Mouse (Mus musculus) neural tube, embryonic 10.5 days (tissue): ENCODE data around the gene Nr1h4.

Experiments
- DNase-seq: peaks from one replicate; pipeline ENCODE4 v3.0.0-alpha.2; 2017; ENCODE audit warnings: low spot score; ENCODE audit errors: extremely low spot score

The Nr1h4 gene

DNA sequence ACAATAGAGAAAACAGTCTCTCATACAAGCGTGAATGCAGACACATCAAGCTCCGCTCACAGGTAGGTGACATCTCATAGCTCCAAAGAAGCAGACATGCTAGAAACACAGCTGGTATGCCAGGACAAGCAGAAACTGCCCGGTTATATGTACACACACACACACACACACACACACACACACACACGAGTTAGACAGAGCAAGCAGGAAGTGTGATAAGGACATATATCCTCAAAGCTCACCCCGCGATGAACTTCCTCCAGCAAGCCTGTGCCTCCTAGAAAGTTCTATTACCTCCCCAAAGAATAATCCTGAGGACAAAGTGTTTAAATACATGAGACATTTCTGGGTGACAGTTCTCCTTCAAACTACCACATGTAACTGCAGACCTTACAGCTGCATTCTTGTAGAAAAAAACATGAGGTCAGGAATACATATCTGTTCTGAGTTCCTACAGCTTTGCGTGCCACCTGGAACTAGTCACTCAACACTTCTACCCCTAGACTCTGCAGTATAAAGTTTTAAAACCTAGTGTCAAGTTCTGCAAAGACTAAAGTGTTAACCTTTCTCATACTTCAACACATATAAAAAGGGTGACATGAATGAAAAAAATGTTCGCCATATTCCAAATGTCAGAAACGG, 11.5 kb downstream of the Nr1h4 start:
- DNase-seq: no peak

DNA sequence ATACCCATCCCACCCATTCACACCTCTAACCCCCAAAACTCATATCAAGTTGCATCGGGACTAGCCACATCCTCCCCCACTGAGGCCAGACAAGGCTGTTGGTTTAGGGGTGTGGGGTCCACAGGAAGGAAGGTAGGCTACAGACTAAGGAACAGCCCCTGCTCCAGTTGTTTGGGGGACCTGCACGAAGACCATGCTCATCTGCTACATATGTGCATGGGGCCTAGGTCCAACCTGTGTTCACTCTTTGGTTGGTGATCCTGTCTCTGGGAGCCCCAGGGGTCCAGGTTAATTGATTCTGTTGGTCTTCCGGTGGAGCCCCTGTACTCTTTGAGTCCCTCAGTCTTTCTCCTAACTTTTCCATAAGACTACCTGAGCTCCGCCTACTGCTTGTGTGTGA, 13.0 kb downstream of the Nr1h4 start:
- DNase-seq: no peak

DNA sequence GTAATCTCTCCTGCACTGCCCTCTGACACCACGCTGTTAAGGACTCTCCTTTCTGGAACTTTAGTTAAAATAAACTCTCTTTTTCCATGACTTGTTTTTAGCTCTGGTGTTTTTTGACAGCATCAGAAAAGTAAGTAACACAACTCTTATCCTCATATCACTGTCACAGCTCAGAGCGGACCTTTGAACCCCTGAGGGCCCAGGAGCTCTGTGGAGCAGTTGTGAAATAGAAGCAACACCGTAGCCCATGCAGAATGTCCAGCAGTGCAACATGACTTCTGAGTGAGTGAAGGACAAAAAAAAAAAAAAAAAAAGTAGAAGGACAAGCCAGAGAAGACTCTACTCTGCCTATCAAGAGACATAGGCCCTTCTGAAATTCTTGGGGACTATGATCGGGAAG, 14.2 kb downstream of the Nr1h4 start:
- DNase-seq: no peak

DNA sequence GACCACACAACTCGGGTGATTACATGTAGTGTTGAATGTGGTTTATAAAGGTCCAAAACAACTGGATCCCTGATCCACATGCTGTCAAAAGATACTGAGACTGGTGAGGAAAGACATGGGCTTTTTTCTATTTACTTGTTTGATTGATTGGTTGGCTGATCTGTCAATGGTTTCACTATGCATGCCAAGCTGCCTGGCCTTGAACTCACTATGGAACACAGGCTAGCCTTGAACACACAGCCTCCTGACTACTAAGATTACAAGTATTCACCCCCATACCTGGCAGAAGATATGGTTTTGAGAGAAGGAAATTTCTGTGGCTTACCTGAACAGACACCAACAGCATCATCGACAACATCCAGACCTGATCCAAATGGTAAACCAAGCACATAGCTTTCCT, 15.0 kb downstream of the Nr1h4 start:
- DNase-seq: no peak

DNA sequence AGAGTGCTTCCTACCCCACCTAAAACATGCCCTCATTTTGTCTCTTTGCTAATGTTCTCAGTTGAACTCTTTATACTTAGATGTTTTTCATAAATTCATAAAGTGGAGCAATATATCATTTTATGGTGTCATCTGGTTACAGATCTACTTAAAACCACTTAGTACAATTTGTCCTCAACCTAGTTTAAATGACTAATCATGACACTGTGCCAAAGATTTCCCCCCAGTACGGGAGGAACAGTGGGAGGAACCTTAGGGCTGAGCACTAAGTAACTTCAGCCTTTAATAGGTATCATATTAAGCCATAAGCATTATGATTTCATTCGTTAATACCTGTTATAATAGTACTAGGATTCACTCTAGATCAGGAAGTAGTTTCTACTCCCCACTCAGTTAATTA, 17.6 kb downstream of the Nr1h4 start:
- no peak for DNase-seq

DNA sequence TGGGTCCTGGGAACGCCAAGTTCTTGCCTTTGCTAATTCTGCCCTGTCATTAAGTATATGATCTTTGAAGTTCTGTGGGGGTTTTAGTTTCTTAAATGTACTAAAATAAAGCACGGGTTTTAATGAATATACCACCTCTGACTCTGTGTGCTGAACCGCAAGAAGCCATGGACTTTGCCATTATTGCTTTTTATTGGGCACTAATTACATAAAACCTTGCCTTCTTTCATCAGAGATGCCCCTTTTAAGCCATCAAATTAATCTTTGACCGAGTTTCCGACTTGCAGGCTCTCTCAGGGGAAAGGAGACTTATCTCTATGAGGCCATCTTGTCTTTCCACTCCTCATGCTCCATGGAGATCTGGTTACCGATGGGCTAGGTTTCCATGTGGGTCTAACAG, 20.8 kb downstream of the Nr1h4 start:
- no peak for DNase-seq

DNA sequence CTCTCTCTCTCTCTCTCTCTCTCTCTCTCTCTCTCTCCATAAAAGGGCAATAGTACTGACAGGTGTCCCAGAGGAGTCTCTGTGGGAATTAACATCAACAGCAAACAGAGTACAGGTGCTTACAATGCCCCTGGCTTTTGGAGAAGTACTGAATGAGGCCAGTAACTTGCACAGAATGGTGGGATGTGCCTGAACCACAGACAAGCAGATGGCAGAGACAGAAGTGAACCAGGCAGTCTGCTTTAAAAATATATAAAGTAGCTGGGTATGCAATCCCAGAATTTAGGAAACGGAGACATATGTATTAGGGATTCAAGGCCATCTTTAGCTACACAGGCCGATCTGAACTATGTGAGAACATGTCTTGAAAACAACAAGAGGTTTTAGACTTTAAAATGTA, 22.8 kb downstream of the Nr1h4 start:
- no peak for DNase-seq

DNA sequence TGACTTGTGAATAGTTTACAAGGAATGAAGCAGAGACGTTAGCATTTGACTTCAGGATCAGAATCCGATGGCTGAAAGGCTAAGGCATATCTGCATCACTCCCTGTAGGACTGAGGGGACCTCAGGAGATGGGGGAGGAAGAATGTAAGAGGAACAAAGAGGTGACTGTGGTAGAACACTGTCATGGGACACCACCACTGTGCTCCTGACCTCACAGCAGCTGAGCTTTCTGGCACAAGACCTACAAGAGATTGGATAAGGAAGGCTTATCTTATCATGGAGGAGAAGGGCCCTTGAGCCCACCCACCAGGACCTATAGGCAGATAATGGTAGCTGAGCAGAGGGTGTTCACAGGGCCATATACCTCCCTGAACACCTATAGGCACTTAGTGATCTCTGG, 24.8 kb downstream of the Nr1h4 start:
- DNase-seq: no peak

DNA sequence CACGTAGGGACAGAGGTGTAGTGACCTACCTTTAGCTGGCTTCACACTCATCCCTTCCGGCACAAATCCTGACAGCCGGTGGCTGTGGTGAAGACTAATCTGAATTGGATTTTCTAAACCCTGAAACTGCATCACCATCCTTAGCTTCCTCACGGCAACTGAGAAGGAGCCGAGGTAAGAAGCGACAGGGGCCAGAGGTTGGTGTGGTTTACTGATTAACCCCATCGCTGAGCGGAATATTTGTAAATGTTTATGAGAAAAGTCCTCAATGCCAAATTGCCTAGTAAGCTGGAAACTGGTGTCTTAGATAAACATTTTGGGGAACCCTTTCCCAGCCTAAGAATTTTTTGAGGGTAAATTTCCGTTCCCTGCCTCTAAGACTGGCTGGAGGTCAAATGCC, 26.9 kb downstream of the Nr1h4 start:
- DNase-seq: no peak

DNA sequence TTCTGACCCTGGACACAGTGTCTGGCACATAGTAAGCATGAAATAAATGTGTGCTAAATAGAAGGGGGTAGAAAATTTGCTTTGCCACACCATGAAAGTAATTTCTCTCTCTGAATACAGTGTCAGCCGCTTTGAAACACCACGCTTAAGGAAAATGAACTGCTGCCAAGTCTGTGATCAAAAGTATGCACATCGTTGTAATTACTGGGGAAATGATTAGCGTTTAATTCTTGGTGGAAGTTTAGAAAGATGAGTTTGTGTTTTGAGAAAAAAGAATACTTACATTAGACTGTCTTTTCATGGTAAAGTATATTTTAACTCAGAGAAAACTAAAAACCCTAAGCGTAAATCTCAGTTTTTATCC, 27.8 kb downstream of the Nr1h4 start:
- no peak for DNase-seq

DNA sequence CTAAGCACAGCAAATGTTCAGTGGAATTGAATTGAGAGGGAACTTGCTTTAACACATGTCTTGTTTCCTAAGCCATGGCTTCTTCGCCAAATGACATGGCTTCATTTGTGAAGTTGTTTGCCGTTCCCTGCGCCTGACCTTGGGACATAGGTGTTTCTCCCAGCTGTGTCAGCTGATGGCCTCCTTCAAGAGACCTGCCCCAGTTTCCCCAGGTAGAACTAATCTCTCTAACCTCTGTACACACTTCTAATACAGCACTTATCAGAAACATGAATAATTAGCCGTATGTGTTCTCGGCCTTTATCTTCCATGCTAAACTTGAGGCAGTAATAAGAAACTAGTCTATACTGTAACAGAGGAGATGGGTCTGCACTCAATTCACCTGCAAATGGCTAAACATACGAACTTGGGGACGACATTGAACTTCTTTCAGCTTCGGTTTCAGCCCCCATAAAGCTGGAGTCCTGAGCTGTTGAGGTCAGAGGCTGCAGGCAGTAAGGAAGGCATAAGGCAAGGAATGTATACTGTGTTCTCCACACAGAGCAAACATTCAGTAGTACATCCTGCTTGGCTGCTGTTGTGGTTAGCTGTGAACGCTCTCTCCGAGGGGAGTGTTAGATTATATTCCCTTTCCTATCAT, 28.3 kb downstream of the Nr1h4 start:
- no peak for DNase-seq

DNA sequence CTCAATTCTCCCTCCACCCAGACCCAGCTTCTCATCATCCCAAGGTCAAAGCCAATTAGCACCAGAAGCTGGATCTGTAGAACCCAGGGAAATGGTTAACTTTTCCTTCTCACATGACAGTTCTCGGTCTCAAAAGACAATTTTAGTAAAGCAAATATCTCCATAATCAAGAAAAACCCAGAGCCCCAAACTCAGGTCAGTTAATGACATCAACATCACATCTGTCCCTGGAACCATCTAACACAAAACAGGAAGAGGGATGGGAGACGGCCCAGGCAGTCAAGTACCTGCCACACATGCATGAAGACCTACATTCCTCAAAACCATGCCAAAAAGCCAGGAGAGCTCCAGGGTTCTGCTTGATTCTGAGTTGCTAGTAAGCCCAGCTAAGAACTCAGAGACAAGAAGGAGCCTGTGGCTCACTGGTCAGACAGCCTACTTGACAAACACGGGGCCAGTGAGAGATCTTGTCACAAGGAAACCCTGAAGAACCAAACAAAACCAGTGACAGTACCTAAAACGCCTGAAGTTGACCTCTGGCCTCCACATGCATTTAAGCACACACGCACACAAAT, 30.3 kb downstream of the Nr1h4 start:
- DNase-seq: no peak

DNA sequence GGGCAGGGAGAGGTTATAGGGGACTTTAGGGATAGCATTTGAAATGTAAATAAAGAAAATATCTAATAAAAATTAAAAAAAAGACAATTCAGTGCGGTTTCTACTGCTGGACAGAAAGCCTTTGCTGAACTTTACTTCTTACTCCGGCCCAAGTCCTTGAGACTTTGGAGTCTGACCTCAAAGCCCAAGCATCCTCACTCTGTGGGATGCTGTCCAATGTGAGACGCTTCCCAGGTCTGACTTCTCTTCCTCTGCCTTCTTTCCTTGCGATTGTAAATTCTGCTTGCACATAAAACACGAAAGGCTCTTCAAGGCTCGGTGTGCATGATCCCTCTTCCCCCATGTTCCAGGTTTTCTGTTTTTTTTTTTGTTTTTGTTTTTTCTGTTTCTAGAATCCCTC, 31.5 kb downstream of the Nr1h4 start:
- no peak for DNase-seq

DNA sequence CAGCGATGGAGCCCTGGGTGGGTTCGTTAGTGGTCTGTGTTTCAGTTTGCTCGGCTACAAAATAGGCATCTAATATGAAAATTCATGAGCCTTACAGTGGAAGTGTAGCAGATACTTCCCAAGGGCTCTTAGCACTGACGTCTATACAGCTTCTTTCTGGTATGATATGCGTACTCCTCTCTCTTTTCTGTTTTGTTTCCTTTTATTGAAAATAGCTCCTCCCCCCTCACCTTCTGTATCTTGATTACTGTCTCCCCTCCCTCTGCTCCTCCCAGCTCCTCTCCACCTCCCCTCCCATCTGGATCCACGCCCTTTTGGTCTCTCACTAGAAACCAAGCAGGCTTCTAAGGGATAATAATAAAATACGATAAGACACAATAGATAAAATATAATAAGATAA, 37.8 kb downstream of the Nr1h4 start:
- no peak for DNase-seq

DNA sequence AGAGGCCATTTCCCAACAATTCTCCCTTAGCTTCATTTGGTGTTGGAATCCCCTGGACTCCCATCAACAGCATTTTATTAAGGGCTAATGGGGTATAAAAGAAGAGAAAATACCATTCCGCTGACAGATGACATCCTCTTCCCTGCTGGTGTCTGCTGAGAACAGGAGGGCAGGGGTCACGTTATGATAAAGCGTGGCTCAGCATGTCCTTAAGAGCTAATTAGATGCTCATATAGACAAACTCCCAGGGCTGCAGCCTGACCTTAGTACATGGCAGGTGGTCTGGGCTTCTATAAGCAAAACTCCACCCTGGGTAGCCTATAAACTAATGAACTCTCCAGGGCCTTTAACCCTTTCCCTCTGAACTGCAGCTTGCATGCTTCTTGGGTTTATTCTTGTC, 42.1 kb downstream of the Nr1h4 start:
- DNase-seq: no peak

DNA sequence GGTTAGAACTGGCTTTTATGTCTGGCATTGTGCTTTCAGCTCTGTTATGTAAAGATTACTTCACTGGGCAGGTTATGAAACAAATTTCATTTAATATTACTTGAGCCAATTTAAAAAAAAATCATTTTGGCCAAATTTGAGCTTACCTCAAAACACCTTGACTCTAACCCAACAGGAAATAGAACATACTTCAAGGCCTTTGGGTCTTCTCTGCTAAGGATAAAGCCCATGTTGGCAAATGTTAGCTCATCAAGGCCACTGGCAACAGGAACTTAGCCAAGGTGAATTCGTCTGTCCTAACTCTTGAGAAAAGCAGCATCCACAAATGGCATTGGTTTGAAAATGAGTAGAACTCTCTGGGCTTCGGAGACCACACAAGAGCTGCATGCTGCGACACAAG, 43.1 kb downstream of the Nr1h4 start:
- DNase-seq: no peak

DNA sequence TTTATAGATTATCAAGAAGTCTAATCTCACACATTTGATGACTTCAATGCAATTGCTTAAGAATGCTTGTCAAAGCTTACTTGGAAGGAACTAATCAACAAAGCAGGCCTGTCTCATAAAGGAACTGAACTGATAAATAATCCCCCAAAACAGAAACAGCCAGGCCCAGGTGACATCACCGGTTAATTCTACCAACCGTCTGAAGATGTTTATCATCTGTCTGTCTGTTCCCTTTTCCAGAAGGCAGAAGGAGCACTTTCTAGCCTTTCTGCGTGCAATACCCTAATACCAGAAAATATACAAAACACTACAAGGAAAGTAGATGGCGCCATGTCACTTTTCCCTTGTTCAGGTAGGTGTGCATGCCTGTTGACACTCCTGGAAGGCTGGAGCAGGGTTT, 43.9 kb downstream of the Nr1h4 start:
- DNase-seq: no peak

DNA sequence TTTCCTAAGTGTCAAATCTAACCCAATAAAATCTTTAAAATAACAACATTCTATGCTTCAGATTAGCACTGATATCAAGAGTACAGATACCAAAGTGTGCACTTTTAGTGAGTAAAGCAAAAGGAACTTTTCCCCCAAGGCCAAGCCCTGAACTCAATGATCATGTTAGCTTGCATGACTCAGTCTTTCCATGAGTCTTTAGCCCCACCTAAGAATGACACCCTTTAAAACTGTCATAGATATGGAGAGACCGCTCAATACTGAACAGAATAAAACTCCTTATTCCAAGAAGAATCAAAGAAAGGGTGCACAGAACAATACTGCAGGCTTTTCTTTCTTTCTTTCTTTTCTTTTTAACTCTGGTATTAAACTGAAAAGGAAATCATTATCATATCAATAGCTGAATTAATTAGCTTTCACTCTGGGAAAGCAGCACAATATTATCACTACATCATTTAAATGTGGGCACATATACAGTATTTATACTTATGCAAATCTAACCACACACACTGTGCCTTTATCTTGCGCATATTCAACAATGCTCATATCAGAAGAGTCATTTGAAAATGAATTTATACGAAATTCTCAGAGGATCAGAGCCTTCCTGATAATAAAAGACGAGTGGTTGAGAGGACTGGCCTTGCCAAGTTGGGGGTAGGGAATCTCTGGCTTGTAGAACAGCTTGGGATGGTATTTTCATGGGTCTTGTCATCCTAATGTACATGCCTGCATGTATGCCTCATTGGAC, 46.2 kb downstream of the Nr1h4 start:
- no peak for DNase-seq

DNA sequence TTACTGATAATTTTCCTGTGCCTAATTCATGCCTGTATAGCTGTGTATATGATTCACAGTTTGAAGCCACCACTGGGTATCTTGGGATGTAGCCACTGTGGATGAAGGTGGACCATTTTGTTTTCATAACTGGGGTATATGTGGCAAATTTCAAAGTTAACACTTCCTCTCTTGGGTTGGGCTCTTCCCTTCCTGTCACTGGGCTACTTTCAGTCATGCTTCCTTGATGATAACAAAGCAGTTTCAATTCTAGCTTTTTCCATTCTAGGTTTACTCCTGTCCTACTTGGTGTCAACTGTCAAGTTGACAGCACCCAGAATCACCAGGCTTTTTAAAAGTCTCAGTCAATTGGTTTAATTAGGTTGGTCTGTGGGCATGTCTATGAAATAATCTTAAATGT, 48.5 kb downstream of the Nr1h4 start:
- no peak for DNase-seq

DNA sequence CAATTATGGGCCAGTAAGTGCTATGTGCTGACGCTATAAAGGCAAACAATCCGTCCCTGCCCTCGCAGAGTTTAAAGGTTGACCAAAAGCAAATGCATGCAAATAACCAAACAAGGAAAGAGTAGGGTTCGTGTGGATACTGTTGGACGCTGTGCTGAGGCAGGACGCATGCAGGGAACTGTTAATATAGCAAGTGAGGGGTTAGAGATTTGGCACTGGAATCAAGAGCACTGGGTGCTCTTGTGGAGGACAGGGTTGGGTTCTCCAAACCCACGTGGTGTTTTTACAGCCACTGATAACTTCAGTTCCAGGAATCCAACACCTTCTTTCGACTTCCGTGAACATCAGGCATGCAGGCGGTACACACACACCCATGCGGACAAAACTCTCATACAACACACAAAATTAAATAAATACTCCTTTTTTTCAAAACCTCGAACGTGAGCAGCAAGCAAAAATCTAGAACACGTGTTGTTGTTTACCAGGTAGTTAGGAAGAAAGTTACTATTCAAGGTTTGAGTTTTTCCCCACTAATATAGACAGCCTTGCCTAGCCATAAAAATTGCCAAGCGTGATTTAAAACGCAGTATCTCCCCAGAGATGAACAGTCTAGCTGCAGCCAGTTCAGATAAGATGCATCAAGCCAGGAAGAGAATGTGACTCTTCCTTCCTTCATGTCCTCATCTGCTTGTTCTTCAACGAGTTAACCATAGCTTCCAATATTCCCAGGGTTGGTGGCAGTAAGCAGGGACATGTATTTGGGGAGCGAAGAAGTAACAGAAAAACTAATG, 49.4 kb downstream of the Nr1h4 start:
- no peak for DNase-seq

DNA sequence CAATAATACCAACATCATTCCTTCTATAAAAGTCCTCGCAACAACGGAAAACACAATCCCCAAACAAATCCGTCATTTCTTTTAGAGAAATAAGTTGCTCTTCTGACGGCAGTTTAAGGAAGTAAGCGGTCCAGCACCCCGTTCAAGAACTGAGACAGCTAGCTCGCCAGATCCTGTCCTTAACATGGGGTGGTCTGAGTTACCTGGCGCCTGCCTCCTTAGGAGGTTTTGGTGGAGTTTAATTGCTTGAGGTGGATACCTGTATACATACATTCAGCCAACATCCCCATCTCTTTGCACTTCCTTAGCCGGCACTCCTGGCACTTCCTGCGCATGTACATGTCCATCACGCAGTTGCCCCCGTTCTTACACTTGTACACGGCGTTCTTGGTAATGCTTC, 50.3 kb downstream of the Nr1h4 start:
- no peak for DNase-seq

DNA sequence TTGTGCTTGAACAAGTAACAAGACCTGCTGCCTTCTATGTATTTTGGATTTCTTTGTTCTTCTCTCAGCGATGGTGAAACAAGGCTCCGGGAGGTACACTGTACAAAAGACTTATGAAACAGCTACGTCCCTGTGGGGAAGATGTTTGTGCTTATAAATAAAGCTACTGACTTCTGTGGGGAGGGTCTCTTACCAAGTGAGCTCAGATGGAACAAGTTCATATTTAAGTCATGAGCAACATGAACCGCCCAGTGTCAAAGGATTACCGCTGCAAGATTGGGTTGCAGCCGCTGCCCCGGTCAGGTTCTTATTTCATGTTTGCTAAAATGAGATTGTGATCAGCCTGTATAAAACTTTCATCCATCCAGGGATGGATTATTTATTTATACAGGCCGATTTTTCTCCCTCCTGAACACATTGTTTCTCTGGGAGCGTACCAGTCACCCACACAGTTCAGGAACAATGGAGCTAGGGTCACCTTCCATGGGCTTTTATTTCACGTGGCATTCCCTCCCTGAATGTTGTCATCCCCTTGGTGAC, 51.2 kb downstream of the Nr1h4 start:
- no peak for DNase-seq
